ENCODE assay signal across 13 mouse cellular contexts in the genomic region with DNA sequence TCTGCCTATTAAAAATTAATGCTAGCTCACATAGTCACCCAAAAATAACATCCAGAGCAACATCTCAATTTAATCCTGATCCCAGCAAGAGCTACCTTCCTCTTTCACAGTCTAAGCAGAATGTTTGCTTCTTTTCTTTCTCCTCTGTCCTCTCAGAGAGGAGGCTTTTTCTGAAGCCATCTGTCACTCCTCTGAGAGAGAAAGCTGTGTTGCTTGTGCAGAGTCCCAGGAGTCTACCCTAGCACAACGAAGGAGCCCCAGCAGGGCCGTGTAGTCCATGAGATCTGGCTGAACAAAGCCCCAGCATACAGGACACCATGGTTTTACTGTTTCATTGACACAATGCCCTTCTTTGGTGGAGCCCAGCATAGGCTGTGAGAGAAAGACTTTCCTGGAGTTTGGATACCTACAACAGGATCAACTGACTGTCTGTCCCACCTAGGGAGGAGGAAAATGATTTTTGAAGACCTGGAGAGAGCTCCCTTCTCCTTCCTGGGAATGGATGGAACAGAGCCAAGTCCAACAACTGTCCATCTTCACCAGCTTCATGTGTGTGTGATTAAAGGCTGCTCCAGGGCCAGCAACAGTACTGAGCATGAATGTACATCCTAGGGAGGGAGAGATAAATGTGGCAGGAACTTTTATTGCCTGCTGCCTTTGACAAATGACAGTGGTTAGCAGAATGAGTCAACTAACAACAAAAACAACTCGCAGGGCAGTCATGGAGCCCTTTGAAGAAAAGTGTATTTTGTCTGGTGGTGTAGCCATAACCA.
DNase-seq lines count a peak whose midpoint lies in the region; ATAC-seq lines count a peak whose summit lies in the region.
"Had no signal": no experiment of that assay in that cellular context is flagged by ENCODE, and none has a peak within 500 bp of the region (broad histone marks: within the 10 kb centered on the region; RNA-seq: fewer than 3 reads in every experiment).

No protein-coding gene starts in this region.

- H3K4me2 ChIP-seq in hindbrain, embryonic 14.5 days (replicated peaks), result no peak overlapping the region
- no peak overlapping the region for H3K4me2 ChIP-seq in midbrain, embryonic 13.5 days (replicated peaks)
- no peak overlapping the region for H3K4me2 ChIP-seq in midbrain, embryonic 11.5 days
- H3K4me2 ChIP-seq in neural tube, embryonic 15.5 days, result no peak overlapping the region
- H3K4me2 ChIP-seq: liver, embryonic 12.5 days had no signal

- no peak for DNase-seq in hindbrain, embryonic 10.5 days (ENCODE audit: low spot score)
- DNase-seq in hindbrain, embryonic 14.5 days (ENCODE audit: low spot score), result no peak
- DNase-seq in midbrain, embryonic 11.5 days (ENCODE audit: low spot score, missing footprints), result no peak
- peak; percentile 44 to 58 for DNase-seq in cerebellum, postnatal 25 days
- DNase-seq in adrenal gland, postnatal 25 days, result no peak
- DNase-seq: heart, adult 18-20 months; heart, postnatal 4 days; kidney, postnatal 10 days; lung, postnatal 36 days; thymus, adult 18-20 months had no signal

- H3K4me3 ChIP-seq in hindbrain, embryonic 10.5 days, result no peak overlapping the region
- no peak overlapping the region for H3K4me3 ChIP-seq in hindbrain, embryonic 14.5 days (replicated peaks; ENCODE audit: low read length)
- H3K4me3 ChIP-seq in midbrain, embryonic 13.5 days (replicated peaks), result no peak overlapping the region
- H3K4me3 ChIP-seq in midbrain, embryonic 11.5 days (ENCODE audit: low read depth, low read length), result no peak overlapping the region
- H3K4me3 ChIP-seq in neural tube, embryonic 15.5 days (replicated peaks), result no peak overlapping the region
- H3K4me3 ChIP-seq: liver, embryonic 12.5 days had no signal

- peaks cover 11% of the 10 kb centered on the region for H3K4me1 ChIP-seq in hindbrain, embryonic 10.5 days (replicated peaks)
- H3K4me1 ChIP-seq in hindbrain, embryonic 14.5 days (replicated peaks; ENCODE audit: control insufficient read depth, insufficient read depth, low read length), result 0 out of 2 replicates have a peak, but pooled peaks cover 5% of the 10 kb centered on the region
- H3K4me1 ChIP-seq in midbrain, embryonic 13.5 days (replicated peaks), result peaks cover 7% of the 10 kb centered on the region; the same call in 1 of the 2 replicates
- H3K4me1 ChIP-seq in midbrain, embryonic 11.5 days (ENCODE audit: control insufficient read depth, insufficient read depth, low read length), result 0 out of 2 replicates have a peak, but pooled peaks cover 2% of the 10 kb centered on the region
- peaks cover 4% of the 10 kb centered on the region; the same call in 1 of the 2 replicates for H3K4me1 ChIP-seq in neural tube, embryonic 15.5 days

- no peaks in the 10 kb centered on the region for H3K9me3 ChIP-seq in hindbrain, embryonic 10.5 days
- no peaks in the 10 kb centered on the region for H3K9me3 ChIP-seq in hindbrain, embryonic 14.5 days (ENCODE audit: control insufficient read depth, low read length)
- H3K9me3 ChIP-seq in midbrain, embryonic 13.5 days, result no peaks in the 10 kb centered on the region
- no peaks in the 10 kb centered on the region for H3K9me3 ChIP-seq in midbrain, embryonic 11.5 days (ENCODE audit: control insufficient read depth, low read length)
- H3K9me3 ChIP-seq in neural tube, embryonic 15.5 days (replicated peaks), result no peaks in the 10 kb centered on the region
- H3K9me3 ChIP-seq: liver, embryonic 12.5 days had no signal

- peak overlapping the region; percentile 74 for H3K27ac ChIP-seq in hindbrain, embryonic 10.5 days
- H3K27ac ChIP-seq in hindbrain, embryonic 14.5 days, result no peak overlapping the region
- H3K27ac ChIP-seq in midbrain, embryonic 13.5 days, result peak overlapping the region; percentile 31
- H3K27ac ChIP-seq in midbrain, embryonic 11.5 days (ENCODE audit: low read depth, low read length), result no peak overlapping the region; the same call in 1 of the 2 replicates
- H3K27ac ChIP-seq in neural tube, embryonic 15.5 days (replicated peaks), result peak overlapping the region; percentile 33; the same call in 1 of the 2 replicates
- H3K27ac ChIP-seq: liver, embryonic 12.5 days had no signal

- H3K36me3 ChIP-seq in hindbrain, embryonic 10.5 days, result no peaks in the 10 kb centered on the region
- H3K36me3 ChIP-seq in hindbrain, embryonic 14.5 days (replicated peaks; ENCODE audit: control insufficient read depth, insufficient read depth), result no peaks in the 10 kb centered on the region
- H3K36me3 ChIP-seq in midbrain, embryonic 13.5 days, result no peaks in the 10 kb centered on the region
- no peaks in the 10 kb centered on the region for H3K36me3 ChIP-seq in midbrain, embryonic 11.5 days (ENCODE audit: control insufficient read depth, insufficient read depth, low read length)
- H3K36me3 ChIP-seq in neural tube, embryonic 15.5 days, result no peaks in the 10 kb centered on the region
- H3K36me3 ChIP-seq: liver, embryonic 12.5 days had no signal

- ATAC-seq in hindbrain, embryonic 14.5 days (ENCODE audit: low FRiP score), result no peak
- ATAC-seq in midbrain, embryonic 13.5 days, result no peak
- no peak for ATAC-seq in midbrain, embryonic 11.5 days (ENCODE audit: low FRiP score)
- ATAC-seq in neural tube, embryonic 15.5 days (ENCODE audit: low FRiP score), result no peak
- ATAC-seq: liver, embryonic 12.5 days had no signal

- 49% methylated on average over 3 of the region's 3 CpGs for WGBS in hindbrain, embryonic 10.5 days
- WGBS in hindbrain, embryonic 14.5 days, result 23% methylated on average over 3 of the region's 3 CpGs
- 46% methylated on average over 3 of the region's 3 CpGs for WGBS in midbrain, embryonic 13.5 days
- 50% methylated on average over 3 of the region's 3 CpGs for WGBS in midbrain, embryonic 11.5 days
- WGBS in neural tube, embryonic 15.5 days, result 12% methylated on average over 3 of the region's 3 CpGs

- H3K9ac ChIP-seq in hindbrain, embryonic 14.5 days, result no peak overlapping the region
- no peak overlapping the region for H3K9ac ChIP-seq in midbrain, embryonic 13.5 days (replicated peaks)
- no peak overlapping the region for H3K9ac ChIP-seq in midbrain, embryonic 11.5 days (ENCODE audit: low read length)
- no peak overlapping the region for H3K9ac ChIP-seq in neural tube, embryonic 15.5 days (replicated peaks)
- H3K9ac ChIP-seq: liver, embryonic 12.5 days had no signal

- H3K27me3 ChIP-seq in hindbrain, embryonic 10.5 days (ENCODE audit: insufficient read depth, poor library complexity, severe bottlenecking), result no peaks in the 10 kb centered on the region
- H3K27me3 ChIP-seq in hindbrain, embryonic 14.5 days (ENCODE audit: control insufficient read depth, insufficient read depth, low read length), result no peaks in the 10 kb centered on the region
- H3K27me3 ChIP-seq in midbrain, embryonic 13.5 days, result 0 out of 2 replicates have a peak, but pooled peaks cover 4% of the 10 kb centered on the region
- H3K27me3 ChIP-seq in midbrain, embryonic 11.5 days (ENCODE audit: control insufficient read depth, insufficient read depth, low read length), result no peaks in the 10 kb centered on the region
- no peaks in the 10 kb centered on the region for H3K27me3 ChIP-seq in neural tube, embryonic 15.5 days (replicated peaks)
- H3K27me3 ChIP-seq: liver, embryonic 12.5 days had no signal

Comparison
In these comparisons a context has a peak if more than half of its experiments do, and no peak if none do; other contexts are left out.
1. H3K27ac ChIP-seq: peak in hindbrain, embryonic 10.5 days (single experiment), midbrain, embryonic 13.5 days (single experiment) and neural tube, embryonic 15.5 days (single experiment); none in hindbrain, embryonic 14.5 days (single experiment) and midbrain, embryonic 11.5 days (single experiment).
2. DNase-seq: peak in cerebellum, postnatal 25 days (2 of 2); none in hindbrain, embryonic 10.5 days (single experiment), hindbrain, embryonic 14.5 days (single experiment), midbrain, embryonic 11.5 days (single experiment) and adrenal gland, postnatal 25 days (single experiment).